ENCODE assay signal across 27 mouse cellular contexts in genomic region chr9:100419103-100419502, GRCm38 (mm10).
DNase-seq lines count a peak whose midpoint lies in the region; ATAC-seq and TF ChIP-seq lines count a peak whose summit lies in the region.
"Had no signal": no experiment of that assay in that cellular context is flagged by ENCODE, and none has a peak within 500 bp of the region (broad histone marks: within the 10 kb centered on the region; RNA-seq: fewer than 3 reads in every experiment).

No protein-coding gene starts in this region.

- intact Hi-C loops in heart, adult 2 months (cut with DNase I), result no loop called here

- no peak overlapping the region for H3K27ac ChIP-seq in heart, adult 2 months
- H3K27ac ChIP-seq in lung, embryonic 16.5 days (ENCODE audit: low read length), result no peak overlapping the region
- no peak overlapping the region for H3K27ac ChIP-seq in embryonic facial prominence, embryonic 10.5 days (replicated peaks)
- H3K27ac ChIP-seq: embryonic facial prominence, embryonic 13.5 days; forebrain, embryonic 12.5 days; forebrain, embryonic 15.5 days; heart, embryonic 10.5 days; heart, embryonic 13.5 days; hindbrain, embryonic 12.5 days; hindbrain, embryonic 15.5 days had no signal

- H3K4me3 ChIP-seq in heart, adult 2 months, result no peak overlapping the region
- H3K4me3 ChIP-seq in lung, embryonic 16.5 days (ENCODE audit: low read length), result no peak overlapping the region
- H3K4me3 ChIP-seq in embryonic facial prominence, embryonic 10.5 days, result no peak overlapping the region
- H3K4me3 ChIP-seq: embryonic facial prominence, embryonic 13.5 days; erythroblast, embryonic 14.5 days; forebrain, embryonic 12.5 days; forebrain, embryonic 15.5 days; heart, embryonic 10.5 days; heart, embryonic 13.5 days; hindbrain, embryonic 12.5 days; hindbrain, embryonic 15.5 days had no signal

- peak; percentile 44; the same call in 1 of the 2 replicates for ATAC-seq in lung, embryonic 16.5 days (ENCODE audit: low read depth)
- ATAC-seq in megakaryocyte, adult 5-6 weeks (ENCODE audit: poor library complexity, severe bottlenecking), result peak; percentile 54
- ATAC-seq: activated CD4-positive, CD25-positive, alpha-beta regulatory T cell, adult 4 months; forebrain, embryonic 15.5 days had no signal

- H3K9ac ChIP-seq in heart, adult 2 months (ENCODE audit: low read depth, low read length), result no peak overlapping the region
- no peak overlapping the region for H3K9ac ChIP-seq in lung, embryonic 16.5 days (ENCODE audit: low read length)
- H3K9ac ChIP-seq: embryonic facial prominence, embryonic 13.5 days; forebrain, embryonic 12.5 days; forebrain, embryonic 15.5 days; heart, embryonic 13.5 days; hindbrain, embryonic 12.5 days; hindbrain, embryonic 15.5 days had no signal

- TF ChIP-seq POLR2A in heart, adult 2 months (IDR thresholded peaks at IDR 0.05; ENCODE audit: insufficient read depth, low read depth, low read length), result no peak

- peak; percentile 18 for DNase-seq in heart, adult 11 months
- DNase-seq in heart, adult 2 months, result no peak
- no peak for DNase-seq in lung, postnatal 4 days
- DNase-seq in embryonic facial prominence, embryonic 10.5 days (ENCODE audit: low spot score), result no peak
- no peak for DNase-seq in kidney, postnatal 25 days
- DNase-seq: adrenal gland, adult 8-10 months; adrenal gland, postnatal 25 days; cerebellum, adult 11-12 months; cerebellum, adult 8-10 months; cerebellum, postnatal 10 days; cerebellum, postnatal 36 days; gastrocnemius, postnatal 10 days; gastrocnemius, postnatal 36 days; heart, adult 18-20 months; heart, postnatal 14 days; heart, postnatal 4 days had no signal

- H3K4me1 ChIP-seq in heart, adult 2 months (ENCODE audit: control insufficient read depth, insufficient read depth, low read length), result no peaks in the 10 kb centered on the region
- peaks cover 15% of the 10 kb centered on the region; the same call in 1 of the 2 replicates for H3K4me1 ChIP-seq in lung, embryonic 16.5 days (replicated peaks; ENCODE audit: control insufficient read depth, insufficient read depth, low read length)
- H3K4me1 ChIP-seq in embryonic facial prominence, embryonic 10.5 days, result peaks cover 14% of the 10 kb centered on the region
- H3K4me1 ChIP-seq: heart, embryonic 10.5 days had no signal

- TF ChIP-seq CTCF in heart, adult 2 months (IDR thresholded peaks at IDR 0.05), result no peak

- TF ChIP-seq EP300 in heart, adult 2 months (IDR thresholded peaks at IDR 0.05; ENCODE audit: insufficient read depth, low read depth, low read length), result no peak

- no peaks in the 10 kb centered on the region for H3K79me2 ChIP-seq in heart, adult 2 months (replicated peaks; ENCODE audit: control insufficient read depth, insufficient read depth, low read length)

- H3K36me3 ChIP-seq in heart, adult 2 months (ENCODE audit: control insufficient read depth, insufficient read depth, low read length), result no peaks in the 10 kb centered on the region
- no peaks in the 10 kb centered on the region for H3K36me3 ChIP-seq in lung, embryonic 16.5 days (ENCODE audit: control insufficient read depth, insufficient read depth, low read length)
- H3K36me3 ChIP-seq in embryonic facial prominence, embryonic 10.5 days (replicated peaks), result no peaks in the 10 kb centered on the region
- H3K36me3 ChIP-seq: embryonic facial prominence, embryonic 13.5 days; forebrain, embryonic 12.5 days; forebrain, embryonic 15.5 days; heart, embryonic 10.5 days; heart, embryonic 13.5 days; hindbrain, embryonic 12.5 days; hindbrain, embryonic 15.5 days had no signal

- WGBS in heart, adult 2 months, result 77% methylated on average over 8 of the region's 8 CpGs
- 56% methylated on average over 8 of the region's 8 CpGs for WGBS in lung, embryonic 16.5 days
- WGBS in embryonic facial prominence, embryonic 10.5 days, result 86% methylated on average over 8 of the region's 8 CpGs

- no peak overlapping the region for H3K4me2 ChIP-seq in lung, embryonic 16.5 days (ENCODE audit: low read depth, low read length)
- H3K4me2 ChIP-seq: embryonic facial prominence, embryonic 13.5 days; forebrain, embryonic 12.5 days; forebrain, embryonic 15.5 days; heart, embryonic 13.5 days; hindbrain, embryonic 12.5 days; hindbrain, embryonic 15.5 days had no signal

- H3K9me3 ChIP-seq in lung, embryonic 16.5 days (ENCODE audit: control insufficient read depth, low read length), result no peaks in the 10 kb centered on the region
- H3K9me3 ChIP-seq in embryonic facial prominence, embryonic 10.5 days, result no peaks in the 10 kb centered on the region
- H3K9me3 ChIP-seq: embryonic facial prominence, embryonic 13.5 days; forebrain, embryonic 12.5 days; forebrain, embryonic 15.5 days; heart, embryonic 10.5 days; heart, embryonic 13.5 days; hindbrain, embryonic 12.5 days; hindbrain, embryonic 15.5 days had no signal

- H3K27me3 ChIP-seq in heart, adult 2 months (ENCODE audit: control insufficient read depth, insufficient read depth, low read length), result no peaks in the 10 kb centered on the region
- no peaks in the 10 kb centered on the region for H3K27me3 ChIP-seq in lung, embryonic 16.5 days (ENCODE audit: control insufficient read depth, insufficient read depth, low read depth, low read length)
- no peaks in the 10 kb centered on the region for H3K27me3 ChIP-seq in embryonic facial prominence, embryonic 10.5 days (replicated peaks; ENCODE audit: low read depth, poor library complexity, severe bottlenecking)
- H3K27me3 ChIP-seq: embryonic facial prominence, embryonic 13.5 days; forebrain, embryonic 12.5 days; forebrain, embryonic 15.5 days; heart, embryonic 13.5 days; hindbrain, embryonic 12.5 days; hindbrain, embryonic 15.5 days had no signal
